20 mouse cellular contexts compared by ENCODE assay signal in the genomic region with DNA sequence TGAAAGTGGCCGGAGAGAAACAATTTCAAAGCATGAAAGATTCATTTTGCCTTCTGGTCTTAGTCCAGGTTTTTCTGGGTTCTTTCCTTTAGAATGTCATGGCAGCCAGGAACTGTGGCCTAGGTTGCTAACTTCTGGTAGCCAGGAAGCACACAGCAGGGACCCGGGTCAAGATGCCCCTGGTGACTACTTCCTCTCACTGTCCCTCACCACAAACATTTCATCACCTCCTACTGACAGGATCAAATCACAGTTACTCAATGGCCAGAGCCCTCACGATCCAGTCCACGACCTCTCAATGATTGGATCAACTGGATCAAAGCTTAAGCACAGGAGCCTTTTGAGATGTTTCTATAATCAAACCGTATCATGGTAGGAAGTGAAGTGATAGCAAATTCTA.
A peak's percentile ranks its signal among the peaks of the same experiment; 100 is the strongest.
DNase-seq lines count a peak whose midpoint lies in the region; ATAC-seq and TF ChIP-seq lines count a peak whose summit lies in the region.
"Had no signal": no experiment of that assay in that cellular context is flagged by ENCODE, and none has a peak within 500 bp of the region (broad histone marks: within the 10 kb centered on the region; RNA-seq: fewer than 3 reads in every experiment).

No protein-coding gene starts in this region.

- no peak for TF ChIP-seq POLR2A in lung, adult 2 months (IDR thresholded peaks at IDR 0.05; ENCODE audit: borderline replicate concordance, extremely low read depth, low read depth, low read length)

- H3K4me1 ChIP-seq in lung, postnatal 0 days (ENCODE audit: insufficient read depth, low read depth, low read length): no peaks in the 10 kb centered on the region
- H3K4me1 ChIP-seq in lung, adult 2 months (ENCODE audit: control insufficient read depth, insufficient read depth, low read length): no peaks in the 10 kb centered on the region
- H3K4me1 ChIP-seq: embryonic facial prominence, embryonic 10.5 days; forebrain, embryonic 13.5 days; hindbrain, embryonic 13.5 days had no signal

- no peak overlapping the region for H3K9ac ChIP-seq in lung, postnatal 0 days (replicated peaks; ENCODE audit: low read depth)
- H3K9ac ChIP-seq: forebrain, embryonic 13.5 days; forebrain, postnatal 0 days; hindbrain, embryonic 13.5 days had no signal

- H3K4me2 ChIP-seq in lung, postnatal 0 days (replicated peaks; ENCODE audit: low read depth, low read length): no peak overlapping the region
- H3K4me2 ChIP-seq: forebrain, embryonic 13.5 days; hindbrain, embryonic 13.5 days had no signal

- TF ChIP-seq EP300 in lung, postnatal 0 days (IDR thresholded peaks at IDR 0.05): no peak

- peaks cover 8% of the 10 kb centered on the region for H3K36me3 ChIP-seq in lung, postnatal 0 days (ENCODE audit: insufficient read depth, low read length)
- H3K36me3 ChIP-seq: embryonic facial prominence, embryonic 10.5 days; hindbrain, embryonic 13.5 days had no signal

- no peak overlapping the region for H3K4me3 ChIP-seq in lung, postnatal 0 days (ENCODE audit: low read depth, low read length)
- H3K4me3 ChIP-seq in lung, adult 2 months (replicated peaks; ENCODE audit: extremely low read depth, low read depth, low read length): no peak overlapping the region
- H3K4me3 ChIP-seq: embryonic facial prominence, embryonic 10.5 days; forebrain, embryonic 13.5 days; hindbrain, embryonic 13.5 days had no signal

- H3K27me3 ChIP-seq in lung, postnatal 0 days (replicated peaks; ENCODE audit: insufficient read depth, low read length): no peaks in the 10 kb centered on the region
- H3K27me3 ChIP-seq: forebrain, embryonic 13.5 days; hindbrain, embryonic 13.5 days had no signal

- peak; percentile 9 for DNase-seq in lung, postnatal 0 days (ENCODE audit: low spot score)
- DNase-seq in lung, adult 2 months: no peak
- DNase-seq in Muller cell, postnatal 12 days (ENCODE audit: inconsistent ontology term): peak; percentile 10
- DNase-seq in thymus, postnatal 25 days: no peak
- no peak for DNase-seq in testis, postnatal 10 days (ENCODE audit: low spot score)
- DNase-seq: adrenal gland, postnatal 10 days; cerebellum, adult 18-20 months; cerebellum, adult 9-11 months; cerebellum, postnatal 36 days; forebrain, postnatal 0 days; gastrocnemius, postnatal 25 days; heart, adult 11 months; heart, postnatal 10 days; heart, postnatal 4 days had no signal

- TF ChIP-seq CTCF in lung, postnatal 0 days (IDR thresholded peaks at IDR 0.05): no peak
- TF ChIP-seq CTCF in lung, adult 2 months (IDR thresholded peaks at IDR 0.05; ENCODE audit: insufficient read depth, low read length): no peak

- H3K9me3 ChIP-seq in lung, postnatal 0 days (ENCODE audit: low read length): no peaks in the 10 kb centered on the region
- H3K9me3 ChIP-seq: embryonic facial prominence, embryonic 10.5 days; forebrain, embryonic 13.5 days; hindbrain, embryonic 13.5 days had no signal

- no peak for ATAC-seq in lung, postnatal 0 days
- ATAC-seq in granulocyte monocyte progenitor cell, adult 5-6 weeks (replicated peaks; ENCODE audit: poor library complexity, severe bottlenecking): peak; percentile 100
- peak; percentile 82 for ATAC-seq in monocyte, adult 5-6 weeks (replicated peaks; ENCODE audit: insufficient number of reproducible peaks, low FRiP score, low TSS enrichment, poor library complexity, severe bottlenecking)
- ATAC-seq: forebrain, embryonic 13.5 days; forebrain, postnatal 0 days; hindbrain, postnatal 0 days had no signal

- no peak overlapping the region for H3K27ac ChIP-seq in lung, postnatal 0 days (ENCODE audit: low read length)
- H3K27ac ChIP-seq: embryonic facial prominence, embryonic 10.5 days; forebrain, embryonic 13.5 days; hindbrain, embryonic 13.5 days; hindbrain, postnatal 0 days had no signal

- WGBS in lung, postnatal 0 days: 60% methylated on average over 5 of the region's 5 CpGs
- 57% methylated on average over 5 of the region's 5 CpGs for WGBS in lung, adult 2 months

Comparison
In these comparisons a context has a peak if more than half of its experiments do, and no peak if none do; other contexts are left out.
1. DNase-seq: peak in lung, postnatal 0 days (single experiment) and Muller cell, postnatal 12 days (single experiment); none in lung, adult 2 months (single experiment), thymus, postnatal 25 days (single experiment) and testis, postnatal 10 days (single experiment).